Mouse (Mus musculus) heart, adult 2 months (tissue): ENCODE measurements at regions not wholly inside any gene's neighbourhood (a gene's known extent, or its start where the extent isn't known, plus 50 kb on each side); places are given as distances from the start of the nearest gene placed in this dataset.

Experiments used
- CTCF ChIP-seq: fragments of 200-600 bp; IDR thresholded peaks from 2 replicates; pipeline ENCODE4 v1.8.1; 2022; ENCODE audit warnings: antibody characterized with exemption, mild to moderate bottlenecking, moderate library complexity
- EP300 ChIP-seq: fragments of 200-500 bp; IDR thresholded peaks from 2 replicates; pipeline ENCODE4 v1.6.1; 2011; ENCODE audit warnings: low read depth, low read length, control low read depth; ENCODE audit not compliant: insufficient read depth

DNA sequence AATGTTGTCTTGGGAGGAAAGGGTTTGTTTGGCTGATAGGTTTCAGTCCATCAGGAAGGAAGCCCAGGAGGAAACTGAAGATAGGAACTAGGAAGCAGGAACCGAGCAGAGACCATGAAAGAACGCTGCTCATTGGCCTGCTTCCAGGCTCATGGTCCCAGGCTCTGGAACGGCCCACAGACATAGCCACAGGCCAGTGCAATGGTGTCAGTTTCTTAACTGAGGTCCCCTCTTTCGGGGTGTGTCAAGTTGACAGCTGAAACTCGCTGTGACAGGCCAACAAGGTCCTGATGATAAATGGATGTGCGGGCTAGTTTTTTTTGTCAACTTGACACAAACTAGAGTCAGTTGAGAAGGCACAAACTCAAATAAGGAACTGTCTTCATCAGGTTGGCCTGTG is 55.9 kb upstream of the Jdp2 start:
- TF ChIP-seq EP300, result no peak
- TF ChIP-seq CTCF, result no peak
